Comparison of ENCODE assay signal across 8 mouse cellular contexts in the genomic region with DNA sequence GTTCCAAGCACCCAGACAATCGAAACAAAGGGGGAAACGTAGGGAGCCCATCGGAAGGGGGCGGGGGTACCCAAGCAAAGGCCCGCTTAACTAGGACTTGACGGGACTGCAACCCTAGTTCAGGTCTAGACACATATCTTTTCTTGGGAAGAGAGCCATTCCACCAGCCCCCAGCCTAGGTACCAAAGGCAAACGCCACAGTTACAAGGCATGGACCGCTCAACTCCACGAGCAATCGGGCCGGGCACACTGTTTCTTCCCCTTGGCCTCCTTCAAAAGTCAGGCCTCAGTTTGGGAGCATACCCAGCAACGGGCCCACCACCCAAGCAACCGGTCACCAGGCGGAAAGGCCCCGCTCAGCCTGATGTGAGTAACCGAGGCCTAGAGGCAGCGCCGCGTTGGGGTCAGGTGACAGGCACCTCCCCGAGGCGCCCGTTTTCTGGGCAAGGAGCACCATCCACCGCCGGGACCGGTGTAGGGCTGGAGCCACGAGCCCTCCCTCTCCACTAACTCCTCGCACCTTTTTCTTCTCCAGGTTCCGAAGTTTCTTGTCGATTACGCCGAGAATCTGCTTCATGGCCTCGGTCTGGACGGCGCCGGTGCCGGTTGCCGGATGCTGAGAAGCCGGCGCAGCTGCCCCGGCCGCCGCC. TPM values are rescaled to one million over a fixed set of nuclear protein-coding genes. Genes with fewer than 3 reads are reported as not detected.
DNase-seq lines count a peak whose midpoint lies in the region; ATAC-seq and TF ChIP-seq lines count a peak whose summit lies in the region.

No protein-coding gene starts in this region.

- in situ Hi-C loops in Patski (cut with MboI; ENCODE audit: low pct_unique_long_range_greater_than_20kb), result no loop called here

- peaks cover 35% of the 10 kb centered on the region for H3K36me3 ChIP-seq in megakaryocyte, embryonic 14.5 days (replicated peaks; ENCODE audit: low read length)

- H3K9me3 ChIP-seq in megakaryocyte, embryonic 14.5 days, result no peaks in the 10 kb centered on the region

- POLR2A ChIA-PET in Patski (lab: Charles Lee), result no interaction called here

- DNase-seq in Patski (ENCODE audit: low read depth, low spot score), result no peak
- peak; percentile 72 for DNase-seq in cerebellum, postnatal 10 days
- DNase-seq in frontal cortex, postnatal 14 days (ENCODE audit: low spot score in 2 of 2), result peak; percentile 34 to 54
- peak; percentile 77 for DNase-seq in induced T-regulatory cell, adult 2 months (ENCODE audit: low read depth)
- peak; percentile 38 to 72 for DNase-seq in left cerebral cortex, postnatal 10 days (ENCODE audit: extremely low spot score in 1 of 2, low spot score in 2 of 2)
- DNase-seq in right cerebral cortex, postnatal 14 days, result peak; percentile 54
- DNase-seq in urinary bladder, postnatal 10 days (ENCODE audit: low spot score), result peak; percentile 18

- no peak for TF ChIP-seq CTCF in Patski (IDR thresholded peaks at IDR 0.05)

- no peaks in the 10 kb centered on the region for H3K27me3 ChIP-seq in Patski
- no peaks in the 10 kb centered on the region for H3K27me3 ChIP-seq in megakaryocyte, embryonic 14.5 days (replicated peaks)

- CTCF ChIA-PET in Patski (lab: Charles Lee), result no interaction called here

- intact Hi-C loops in left cerebral cortex, postnatal 10 days (cut with DNase I), result loop anchor here (5.0 kb wide), 2 partner anchors 34 to 51 kb away; a partner anchor contains a TSS

- peak; percentile 34 for ATAC-seq in Patski

- H3K4me3 ChIP-seq in megakaryocyte, embryonic 14.5 days (replicated peaks), result peak overlapping the region; percentile 96

- peaks cover 29% of the 10 kb centered on the region for H3K4me1 ChIP-seq in megakaryocyte, embryonic 14.5 days

RNA-seq across cellular contexts. Expression of a gene that starts 1.1 kb away (rescaled TPM):
- 269 TPM for polyA plus RNA-seq in Patski (2021)
- 100 to 1,000 TPM; 391 to 397 TPM for total RNA-seq in left cerebral cortex, postnatal 10 days (2021)
- polyA plus RNA-seq in megakaryocyte, embryonic 14.5 days (2012; ENCODE audit: insufficient read depth, low replicate concordance), result 59.6 and 72.0 TPM in 2 replicates

RNA-seq across cellular contexts. Expression of a gene that starts 35.3 kb away (rescaled TPM):
- polyA plus RNA-seq in Patski (2021), result 28.3 TPM
- 10 to 100 TPM; 30.6 to 37.4 TPM for total RNA-seq in left cerebral cortex, postnatal 10 days (2021)
- polyA plus RNA-seq in megakaryocyte, embryonic 14.5 days (2012; ENCODE audit: insufficient read depth, low replicate concordance), result 3.6 and 4.9 TPM in 2 replicates
